Mouse (Mus musculus) colon, adult 2 months (tissue): ENCODE measurements around the gene Slc44a1. TPM values are rescaled to one million over a fixed set of nuclear protein-coding genes. Genes with fewer than 3 reads are reported as not detected.

Source experiments
- polyA plus RNA-seq: library from polyadenylated mRNA; depleted of rRNA; stranded (reverse); fragments of >200 nt; gene quantifications from 2 replicates; pipeline ENCODE4 v1.2.3, GENCODE M21; 2012; rRNA removed

Gene Slc44a1
- polyA plus RNA-seq = 122 and 179 TPM in 2 replicates

GRCm38 (mm10) chr4:53440010-53440815 is at the start of gene Slc44a1:
Gene Slc44a1 (plus strand): TSS chr4:53440413.

GRCm38 (mm10) chr4:53631316-53632010 is 191.2 kb downstream of the Slc44a1 start, which contains the start of gene Fsd1l:
Gene Fsd1l (plus strand): TSS chr4:53631471.

Other genes starting within 250 kb of the Slc44a1 start
- 0.35 and 0.46 TPM in 2 replicates for gene Fsd1l, start 191.1 kb downstream of the Slc44a1 start, polyA plus RNA-seq